Mouse (Mus musculus): ENCODE data around the gene Zfp414. TPM values are rescaled to one million over a fixed set of nuclear protein-coding genes. Genes with fewer than 3 reads are reported as not detected.

The Zfp414 gene
- 71.8 and 85.4 TPM in 2 replicates for polyA plus RNA-seq (2014; fragmentation: Nextera tagmentation; extraction: Ambion mirVana)

DNA sequence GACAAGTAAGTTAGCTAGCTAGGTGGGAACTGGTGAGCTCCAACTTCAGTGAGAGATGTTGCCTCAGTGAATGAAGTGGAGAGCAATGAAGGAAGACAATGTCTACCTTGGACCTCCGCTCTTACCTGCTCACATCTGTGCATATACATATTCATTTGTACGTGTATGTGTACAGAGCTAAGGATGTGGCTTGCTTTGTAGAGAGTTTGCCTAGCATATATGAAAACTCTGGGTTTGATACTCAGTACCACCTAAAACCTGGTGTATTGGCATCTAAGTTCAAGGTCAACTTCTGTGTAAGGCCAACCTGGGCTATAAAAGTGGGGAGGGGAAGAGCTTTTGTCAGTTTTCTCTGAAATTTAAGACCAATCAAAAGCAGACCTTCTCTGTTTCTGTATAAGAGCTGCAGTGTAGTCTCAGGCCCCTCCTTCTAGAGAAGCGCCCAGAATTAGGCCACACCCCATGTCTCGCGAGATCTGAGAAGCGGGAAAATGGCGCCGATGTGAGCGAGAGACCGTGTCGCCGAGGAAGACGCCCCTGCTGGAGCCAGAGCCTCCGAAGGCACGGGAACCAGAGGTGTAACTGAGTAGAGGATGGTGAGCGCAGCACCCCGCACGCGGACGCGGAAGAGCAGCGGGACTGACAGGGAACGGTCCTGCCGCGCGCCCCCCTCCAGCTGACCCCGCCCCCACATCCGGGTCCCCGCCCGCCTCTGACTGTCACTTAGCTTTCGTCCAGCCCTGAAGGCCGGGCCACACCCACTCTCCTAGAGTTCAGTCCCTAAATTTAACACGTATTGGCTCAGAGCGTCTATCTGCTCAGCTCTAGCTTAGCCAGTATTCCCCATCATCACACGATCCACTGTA lies at the start of gene Zfp414:
Gene Zfp414, plus strand, starts transcription at position 470 of the 866 bp plus-strand sequence.
- Histone ChIP-seq H3K4me2 (ENCODE audit: low read depth, low read length, severe bottlenecking) (peak within 1 kb of the TSS; percentile 89), H3K36me3 (ENCODE audit: control insufficient read depth, insufficient read depth, low read length) (no peaks in the 10 kb centered on the region), H3K27me3 (ENCODE audit: control insufficient read depth, insufficient read depth, low read length) (no peaks in the 10 kb centered on the region), H3K9me3 (ENCODE audit: control insufficient read depth, low read length) (no peaks in the 10 kb centered on the region), H3K4me3 (ENCODE audit: low read depth, low read length) (peak within 1 kb of the TSS; percentile 66), H3K4me1 (replicated peaks; ENCODE audit: control insufficient read depth, insufficient read depth, low read length) (peaks cover 2% of the 10 kb centered on the region; the same call in 1 of the 2 replicates), H3K27ac (ENCODE audit: low read depth, low read length) (peak within 1 kb of the TSS; percentile 94), H3K9ac (ENCODE audit: low read length) (peak within 1 kb of the TSS; percentile 87)
- WGBS, result 4% methylated on average over 32 of the region's 35 CpGs
- ATAC-seq (replicated peaks; ENCODE audit: low FRiP score), result peak; percentile 94
- DNase-seq (ENCODE audit: low spot score), result peak; percentile 93

DNA sequence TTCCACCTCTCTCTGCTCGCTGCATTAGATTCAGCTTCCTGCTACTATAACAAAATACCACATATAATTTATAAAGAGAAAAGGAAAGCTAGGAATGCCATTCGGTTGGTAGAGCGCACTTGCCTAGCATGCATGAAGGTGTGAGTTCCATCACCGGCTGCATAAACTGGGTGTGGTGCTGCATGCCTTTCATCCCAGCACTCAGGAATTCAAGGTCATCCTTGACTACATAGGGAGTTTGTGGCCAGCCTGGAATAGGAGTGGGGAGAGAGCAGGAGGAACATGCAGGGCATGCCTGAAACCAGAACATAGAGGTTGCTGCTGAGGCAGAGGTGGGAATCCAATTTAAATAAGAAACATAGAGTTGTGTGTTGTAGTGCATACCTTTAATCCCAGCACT lies 44.8 kb upstream of the Zfp414 start:
- Histone ChIP-seq H3K4me2 (ENCODE audit: low read depth, low read length, severe bottlenecking) (no peak overlapping the region), H3K36me3 (ENCODE audit: control insufficient read depth, insufficient read depth, low read length) (no peaks in the 10 kb centered on the region), H3K4me3 (ENCODE audit: low read depth, low read length) (no peak overlapping the region), H3K9me3 (ENCODE audit: control insufficient read depth, low read length) (no peaks in the 10 kb centered on the region), H3K9ac (ENCODE audit: low read length) (no peak overlapping the region), H3K27me3 (ENCODE audit: control insufficient read depth, insufficient read depth, low read length) (no peaks in the 10 kb centered on the region), H3K27ac (ENCODE audit: low read depth, low read length) (no peak overlapping the region), H3K4me1 (replicated peaks; ENCODE audit: control insufficient read depth, insufficient read depth, low read length) (no peaks in the 10 kb centered on the region)
- DNase-seq (ENCODE audit: low spot score), result no peak
- ATAC-seq (replicated peaks; ENCODE audit: low FRiP score), result no peak
- WGBS, result 92% methylated on average over 4 of the region's 4 CpGs

DNA sequence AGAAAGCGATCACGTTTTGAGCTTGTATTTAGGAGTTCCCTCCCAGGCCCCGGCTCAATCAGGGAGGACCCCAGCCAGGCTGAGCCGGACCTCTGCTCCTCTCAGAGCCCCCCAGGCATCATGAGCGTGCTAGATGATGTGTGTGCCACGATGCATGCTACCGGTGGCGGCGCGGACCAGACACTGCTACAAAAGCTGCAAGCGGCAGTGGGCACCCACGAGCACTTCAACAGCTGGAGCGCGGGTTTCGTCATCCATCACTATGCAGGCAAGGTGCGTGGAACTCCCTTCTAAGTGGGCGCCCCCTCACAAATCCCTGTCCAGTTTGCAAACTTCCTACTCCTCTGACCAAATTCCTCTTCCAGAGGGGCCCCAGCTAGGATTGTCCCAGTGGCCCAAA lies 42.9 kb upstream of the Zfp414 start:
- ATAC-seq (replicated peaks; ENCODE audit: low FRiP score) (no peak), DNase-seq (ENCODE audit: low spot score) (no peak)
- no peak overlapping the region for H3K9ac ChIP-seq (ENCODE audit: low read length)
- H3K27ac ChIP-seq (ENCODE audit: low read depth, low read length), result no peak overlapping the region
- H3K9me3 ChIP-seq (ENCODE audit: control insufficient read depth, low read length), result no peaks in the 10 kb centered on the region
- no peak overlapping the region for H3K4me3 ChIP-seq (ENCODE audit: low read depth, low read length)
- 78% methylated on average over 17 of the region's 17 CpGs for WGBS
- no peaks in the 10 kb centered on the region for H3K4me1 ChIP-seq (replicated peaks; ENCODE audit: control insufficient read depth, insufficient read depth, low read length)
- no peaks in the 10 kb centered on the region for H3K27me3 ChIP-seq (ENCODE audit: control insufficient read depth, insufficient read depth, low read length)
- no peak overlapping the region for H3K4me2 ChIP-seq (ENCODE audit: low read depth, low read length, severe bottlenecking)
- no peaks in the 10 kb centered on the region for H3K36me3 ChIP-seq (ENCODE audit: control insufficient read depth, insufficient read depth, low read length)

DNA sequence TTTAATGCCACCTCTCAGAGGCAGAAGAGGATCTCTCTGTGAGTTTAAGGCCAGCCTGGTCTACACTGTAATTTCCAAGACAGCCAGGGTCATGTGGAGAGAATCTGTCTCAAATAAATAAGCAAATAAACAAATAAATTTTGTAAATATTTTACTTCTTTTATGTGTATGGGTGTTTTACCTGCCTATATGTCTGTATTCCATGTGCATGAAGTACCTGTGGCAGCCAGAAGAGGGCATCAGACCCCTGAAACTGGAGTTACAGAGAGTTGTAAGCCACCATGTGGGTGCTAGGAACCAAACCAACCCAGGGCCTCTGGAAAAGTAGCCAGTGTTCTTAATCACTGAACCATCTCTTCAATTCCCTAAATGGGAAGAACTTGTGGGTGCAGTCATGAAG lies 31.6 kb upstream of the Zfp414 start:
- H3K4me1 ChIP-seq (replicated peaks; ENCODE audit: control insufficient read depth, insufficient read depth, low read length), result no peaks in the 10 kb centered on the region
- DNase-seq (ENCODE audit: low spot score), result no peak
- no peak overlapping the region for H3K4me2 ChIP-seq (ENCODE audit: low read depth, low read length, severe bottlenecking)
- no peaks in the 10 kb centered on the region for H3K27me3 ChIP-seq (ENCODE audit: control insufficient read depth, insufficient read depth, low read length)
- no peak overlapping the region for H3K4me3 ChIP-seq (ENCODE audit: low read depth, low read length)
- H3K27ac ChIP-seq (ENCODE audit: low read depth, low read length), result no peak overlapping the region
- no peak for ATAC-seq (replicated peaks; ENCODE audit: low FRiP score)
- no peaks in the 10 kb centered on the region for H3K9me3 ChIP-seq (ENCODE audit: control insufficient read depth, low read length)
- H3K36me3 ChIP-seq (ENCODE audit: control insufficient read depth, insufficient read depth, low read length), result no peaks in the 10 kb centered on the region
- no peak overlapping the region for H3K9ac ChIP-seq (ENCODE audit: low read length)

DNA sequence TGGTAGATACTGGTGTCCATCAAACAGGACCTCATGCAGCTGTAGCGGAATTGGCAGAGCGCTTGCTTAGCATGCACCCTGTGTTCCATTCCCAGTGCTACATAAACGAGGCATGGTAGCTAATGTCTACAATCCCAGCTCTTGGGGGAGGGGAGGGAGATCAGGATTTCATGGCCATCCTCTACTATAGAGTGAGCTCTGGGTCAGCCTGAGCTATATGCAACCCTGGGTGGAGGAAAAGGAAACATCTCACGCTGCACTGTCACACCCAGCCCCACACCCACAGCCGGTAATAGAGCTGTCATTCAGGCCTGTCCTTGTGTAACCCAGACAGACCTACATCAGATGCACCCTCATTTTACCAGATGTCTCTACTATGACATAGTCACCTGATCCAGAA lies 30.4 kb upstream of the Zfp414 start:
- 91% methylated on average over 5 of the region's 5 CpGs for WGBS
- ATAC-seq (replicated peaks; ENCODE audit: low FRiP score) (no peak), DNase-seq (ENCODE audit: low spot score) (no peak)
- H3K36me3 ChIP-seq (ENCODE audit: control insufficient read depth, insufficient read depth, low read length), result no peaks in the 10 kb centered on the region
- no peak overlapping the region for H3K4me2 ChIP-seq (ENCODE audit: low read depth, low read length, severe bottlenecking)
- no peak overlapping the region for H3K9ac ChIP-seq (ENCODE audit: low read length)
- no peak overlapping the region for H3K27ac ChIP-seq (ENCODE audit: low read depth, low read length)
- no peaks in the 10 kb centered on the region for H3K4me1 ChIP-seq (replicated peaks; ENCODE audit: control insufficient read depth, insufficient read depth, low read length)
- H3K27me3 ChIP-seq (ENCODE audit: control insufficient read depth, insufficient read depth, low read length), result no peaks in the 10 kb centered on the region
- H3K9me3 ChIP-seq (ENCODE audit: control insufficient read depth, low read length), result no peaks in the 10 kb centered on the region
- H3K4me3 ChIP-seq (ENCODE audit: low read depth, low read length), result no peak overlapping the region

DNA sequence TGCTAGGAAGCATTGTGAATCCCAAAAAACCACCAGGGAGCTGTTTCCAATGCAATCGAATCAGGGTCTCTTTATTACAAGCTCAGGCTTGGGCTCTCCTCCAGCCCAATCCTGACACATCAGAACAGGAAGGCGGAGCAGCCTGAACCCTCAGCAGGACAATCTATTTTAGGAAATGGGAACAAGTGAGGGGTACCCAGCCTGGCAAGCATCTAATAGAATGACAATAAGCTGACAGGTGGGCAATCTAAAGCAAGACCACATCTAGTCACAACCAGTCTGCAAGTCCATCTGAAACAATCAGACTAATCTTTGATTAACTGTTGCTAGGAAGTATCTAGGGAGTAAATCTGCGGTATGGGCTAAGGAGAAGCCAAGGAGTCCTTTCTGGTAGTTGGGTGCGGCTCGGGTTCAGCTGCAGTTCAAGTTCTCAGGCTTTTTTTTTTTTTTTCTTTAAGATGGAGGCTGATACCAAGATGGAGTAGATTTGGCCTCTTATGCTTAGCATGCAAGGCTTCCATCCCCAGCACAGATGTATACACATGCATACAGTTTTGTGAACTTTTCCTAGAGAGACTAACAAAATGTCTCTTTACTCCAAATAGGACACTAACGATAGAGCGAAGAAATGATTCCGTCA lies 28.9 kb upstream of the Zfp414 start:
- ATAC-seq (replicated peaks; ENCODE audit: low FRiP score) (no peak), DNase-seq (ENCODE audit: low spot score) (no peak)
- Histone ChIP-seq H3K27me3 (ENCODE audit: control insufficient read depth, insufficient read depth, low read length) (no peaks in the 10 kb centered on the region), H3K4me3 (ENCODE audit: low read depth, low read length) (no peak overlapping the region), H3K4me2 (ENCODE audit: low read depth, low read length, severe bottlenecking) (no peak overlapping the region), H3K36me3 (ENCODE audit: control insufficient read depth, insufficient read depth, low read length) (no peaks in the 10 kb centered on the region), H3K27ac (ENCODE audit: low read depth, low read length) (no peak overlapping the region), H3K9ac (ENCODE audit: low read length) (no peak overlapping the region), H3K9me3 (ENCODE audit: control insufficient read depth, low read length) (no peaks in the 10 kb centered on the region), H3K4me1 (replicated peaks; ENCODE audit: control insufficient read depth, insufficient read depth, low read length) (no peaks in the 10 kb centered on the region)
- 90% methylated on average over 8 of the region's 8 CpGs for WGBS

GRCm38 (mm10) chr17:33600831-33601230 lies 28.1 kb upstream of the Zfp414 start:
- Histone ChIP-seq H3K4me1 (replicated peaks; ENCODE audit: control insufficient read depth, insufficient read depth, low read length) (no peaks in the 10 kb centered on the region), H3K4me3 (ENCODE audit: low read depth, low read length) (no peak overlapping the region), H3K27me3 (ENCODE audit: control insufficient read depth, insufficient read depth, low read length) (no peaks in the 10 kb centered on the region), H3K4me2 (ENCODE audit: low read depth, low read length, severe bottlenecking) (no peak overlapping the region), H3K36me3 (ENCODE audit: control insufficient read depth, insufficient read depth, low read length) (no peaks in the 10 kb centered on the region), H3K9me3 (ENCODE audit: control insufficient read depth, low read length) (no peaks in the 10 kb centered on the region), H3K27ac (ENCODE audit: low read depth, low read length) (no peak overlapping the region), H3K9ac (ENCODE audit: low read length) (no peak overlapping the region)
- no peak for ATAC-seq (replicated peaks; ENCODE audit: low FRiP score)
- no peak for DNase-seq (ENCODE audit: low spot score)
- 89% methylated on average over 3 of the region's 3 CpGs for WGBS

GRCm38 (mm10) chr17:33601947-33602346 lies 26.9 kb upstream of the Zfp414 start:
- H3K9ac ChIP-seq (ENCODE audit: low read length), result no peak overlapping the region
- no peak overlapping the region for H3K4me2 ChIP-seq (ENCODE audit: low read depth, low read length, severe bottlenecking)
- no peak for DNase-seq (ENCODE audit: low spot score)
- H3K27ac ChIP-seq (ENCODE audit: low read depth, low read length), result no peak overlapping the region
- no peaks in the 10 kb centered on the region for H3K27me3 ChIP-seq (ENCODE audit: control insufficient read depth, insufficient read depth, low read length)
- no peaks in the 10 kb centered on the region for H3K9me3 ChIP-seq (ENCODE audit: control insufficient read depth, low read length)
- no peaks in the 10 kb centered on the region for H3K4me1 ChIP-seq (replicated peaks; ENCODE audit: control insufficient read depth, insufficient read depth, low read length)
- no peak for ATAC-seq (replicated peaks; ENCODE audit: low FRiP score)
- H3K36me3 ChIP-seq (ENCODE audit: control insufficient read depth, insufficient read depth, low read length), result no peaks in the 10 kb centered on the region
- no peak overlapping the region for H3K4me3 ChIP-seq (ENCODE audit: low read depth, low read length)
- WGBS, result 86% methylated on average over 12 of the region's 12 CpGs

Measured in forebrain, embryonic 11.5 days (tissue).